Mouse (Mus musculus): Measurements from ENCODE around the gene Ino80b. TPM values are rescaled to one million over a fixed set of nuclear protein-coding genes. Genes with fewer than 3 reads are reported as not detected.

Gene Ino80b
- total and polyA plus RNA-seq, 2 experiments from 2014 or later = 14.8 to 31.0 TPM

DNA sequence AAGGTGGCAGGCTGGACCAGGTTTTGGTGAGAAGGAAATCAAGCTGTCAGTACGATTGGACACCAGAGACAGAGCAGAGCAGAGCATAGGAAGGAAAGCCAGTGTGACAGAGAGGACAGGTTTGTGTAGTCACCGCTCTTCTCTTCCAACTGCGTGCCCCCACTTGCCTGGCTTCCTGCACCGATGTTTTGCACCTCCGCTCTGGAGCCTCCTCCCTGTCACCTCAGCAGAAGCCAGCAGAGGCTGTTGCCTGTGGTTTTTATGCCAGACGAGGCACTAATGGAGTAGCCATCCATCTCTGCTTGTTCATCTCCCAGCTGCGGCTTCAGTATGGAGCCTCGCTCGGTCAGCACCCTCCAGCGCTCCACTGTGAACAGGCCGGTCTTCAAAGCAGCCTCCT, 17.7 kb upstream of the Ino80b start:
- Histone ChIP-seq H3K4me3 (ENCODE audit: low read length) (no peak overlapping the region), H3K4me1 (ENCODE audit: insufficient read depth, low read length) (peaks cover 9% of the 10 kb centered on the region; the same call in 1 of the 2 replicates), H3K27ac (peak overlapping the region; percentile 11; the same call in 1 of the 2 replicates), H3K27me3 (ENCODE audit: insufficient read depth, low read length) (no peaks in the 10 kb centered on the region), H3K4me2 (ENCODE audit: low read depth, low read length) (peak overlapping the region; percentile 65), H3K36me3 (ENCODE audit: insufficient read depth, low read length) (no peaks in the 10 kb centered on the region), H3K9ac (replicated peaks; ENCODE audit: low read length) (no peak overlapping the region; the same call in 1 of the 2 replicates), H3K9me3 (ENCODE audit: low read length) (no peaks in the 10 kb centered on the region)
- DNase-seq (ENCODE audit: low spot score) (no peak), ATAC-seq (no peak)
- WGBS = 38% methylated on average over 11 of the region's 11 CpGs
- no peak for TF ChIP-seq CTCF (IDR thresholded peaks at IDR 0.05; ENCODE audit: low read depth)

DNA sequence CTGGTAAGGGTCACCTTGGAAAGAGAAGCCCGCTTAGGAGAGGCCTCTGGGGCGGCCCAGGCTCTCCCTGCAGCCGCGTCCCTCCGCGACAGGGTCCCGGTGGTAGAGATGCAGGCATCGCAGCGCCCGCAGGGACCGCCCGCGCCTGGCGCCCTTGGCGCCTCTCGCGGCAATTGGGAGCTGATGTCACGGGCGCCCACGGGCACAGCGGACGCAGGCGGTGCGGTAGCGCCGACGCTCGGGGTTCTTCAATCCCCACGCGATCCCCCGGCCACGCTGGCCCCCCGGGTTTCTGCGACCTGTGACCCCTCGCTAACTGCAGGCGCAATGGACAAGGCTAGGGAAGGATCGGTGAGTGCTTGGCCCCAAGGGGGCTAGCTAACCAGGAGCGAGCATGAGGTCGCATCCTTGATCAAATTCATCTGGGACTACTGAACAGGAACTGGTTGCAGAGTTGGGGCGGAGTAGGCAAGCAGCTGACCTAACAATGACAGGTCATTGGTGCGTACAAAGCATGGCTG, 17.0 kb upstream of the Ino80b start:
- Histone ChIP-seq H3K27me3 (ENCODE audit: insufficient read depth, low read length) (no peaks in the 10 kb centered on the region), H3K4me3 (ENCODE audit: low read length) (peak overlapping the region; percentile 35), H3K4me2 (ENCODE audit: low read depth, low read length) (peak overlapping the region; percentile 65), H3K9me3 (ENCODE audit: low read length) (no peaks in the 10 kb centered on the region), H3K36me3 (ENCODE audit: insufficient read depth, low read length) (no peaks in the 10 kb centered on the region), H3K27ac (peak overlapping the region; percentile 60; the same call in 1 of the 2 replicates), H3K9ac (replicated peaks; ENCODE audit: low read length) (peak overlapping the region; percentile 59), H3K4me1 (ENCODE audit: insufficient read depth, low read length) (peaks cover 12% of the 10 kb centered on the region; the same call in 1 of the 2 replicates)
- no peak for TF ChIP-seq CTCF (IDR thresholded peaks at IDR 0.05; ENCODE audit: low read depth)
- 3% methylated on average over 41 of the region's 41 CpGs for WGBS
- ATAC-seq (peak; percentile 42), DNase-seq (ENCODE audit: low spot score) (peak; percentile 50)

DNA sequence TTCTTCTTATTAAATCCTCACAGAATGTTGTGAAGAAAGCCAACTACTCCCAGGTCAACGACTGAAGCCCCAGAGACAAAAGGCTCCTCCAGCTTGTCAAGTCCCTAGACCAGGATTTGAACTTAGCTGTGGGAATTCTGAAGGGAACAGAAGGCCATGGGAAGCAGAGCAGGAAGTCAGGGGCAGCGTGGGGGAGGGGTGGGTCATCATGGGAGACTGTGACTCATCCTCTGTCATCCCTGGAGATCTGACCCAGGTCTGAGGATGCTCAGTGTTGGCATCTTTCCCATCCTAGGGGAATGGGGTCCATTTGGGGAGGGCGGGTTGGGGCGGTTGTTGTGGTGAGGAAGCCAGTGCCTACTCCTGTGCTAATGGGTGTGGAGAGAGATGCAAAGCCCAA, 16.4 kb upstream of the Ino80b start:
- DNase-seq (ENCODE audit: low spot score) (no peak), ATAC-seq (no peak; the same call in 1 of the 2 replicates)
- H3K27me3 ChIP-seq (ENCODE audit: insufficient read depth, low read length) = no peaks in the 10 kb centered on the region
- no peaks in the 10 kb centered on the region for H3K9me3 ChIP-seq (ENCODE audit: low read length)
- H3K27ac ChIP-seq = peak overlapping the region; percentile 60; the same call in 1 of the 2 replicates
- no peaks in the 10 kb centered on the region for H3K36me3 ChIP-seq (ENCODE audit: insufficient read depth, low read length)
- no peak for TF ChIP-seq CTCF (IDR thresholded peaks at IDR 0.05; ENCODE audit: low read depth)
- H3K4me2 ChIP-seq (ENCODE audit: low read depth, low read length) = peak overlapping the region; percentile 65
- H3K4me3 ChIP-seq (ENCODE audit: low read length) = peak overlapping the region; percentile 35; the same call in 1 of the 2 replicates
- WGBS = 36% methylated on average over 4 of the region's 4 CpGs
- peak overlapping the region; percentile 59 for H3K9ac ChIP-seq (replicated peaks; ENCODE audit: low read length)
- peaks cover 12% of the 10 kb centered on the region; the same call in 1 of the 2 replicates for H3K4me1 ChIP-seq (ENCODE audit: insufficient read depth, low read length)

DNA sequence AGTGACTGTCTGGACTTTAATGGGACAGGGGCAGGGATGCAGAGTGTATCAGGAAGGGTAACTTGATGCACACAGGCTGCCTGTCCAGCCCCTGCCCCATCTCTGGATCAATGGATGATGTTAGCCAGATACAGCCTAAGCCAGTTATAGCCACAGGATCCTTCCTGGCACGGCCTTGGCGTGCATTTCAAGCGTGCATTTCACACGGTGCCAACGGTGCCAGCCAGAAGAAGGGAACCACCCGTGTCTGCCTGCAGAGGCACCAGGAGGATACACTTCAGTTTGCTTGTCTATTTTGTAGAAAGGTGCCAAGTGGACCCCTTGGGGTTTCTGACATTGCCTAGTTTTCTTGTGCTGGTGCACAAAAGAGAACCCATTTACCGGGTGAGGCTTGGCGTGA, 14.8 kb upstream of the Ino80b start:
- no peak for TF ChIP-seq CTCF (IDR thresholded peaks at IDR 0.05; ENCODE audit: low read depth)
- WGBS = 67% methylated on average over 8 of the region's 8 CpGs

DNA sequence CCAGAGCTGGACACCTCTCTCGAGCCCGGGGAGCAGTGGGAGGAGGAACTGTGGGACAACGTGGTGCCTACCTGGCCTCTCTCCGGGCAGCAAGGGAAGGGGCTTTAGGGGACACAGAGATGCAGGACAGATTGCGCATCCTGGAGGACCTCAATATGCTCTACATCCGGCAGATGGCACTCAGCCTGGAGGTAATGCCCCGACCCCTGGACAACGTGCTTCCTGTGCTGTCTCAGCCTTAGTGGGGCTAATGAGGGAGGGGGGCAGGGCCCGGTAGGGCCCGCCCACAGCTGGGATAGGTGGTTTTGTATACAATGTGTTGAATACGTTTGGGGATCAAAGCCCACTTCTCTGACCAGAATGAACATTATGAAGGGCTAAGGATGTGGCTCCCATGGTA, 12.8 kb upstream of the Ino80b start:
- Histone ChIP-seq H3K4me3 (ENCODE audit: low read length) (peak overlapping the region; percentile 28), H3K9ac (replicated peaks; ENCODE audit: low read length) (no peak overlapping the region), H3K27me3 (ENCODE audit: insufficient read depth, low read length) (no peaks in the 10 kb centered on the region), H3K9me3 (ENCODE audit: low read length) (no peaks in the 10 kb centered on the region), H3K36me3 (ENCODE audit: insufficient read depth, low read length) (no peaks in the 10 kb centered on the region), H3K27ac (peak overlapping the region; percentile 89), H3K4me2 (ENCODE audit: low read depth, low read length) (peak overlapping the region; percentile 55), H3K4me1 (ENCODE audit: insufficient read depth, low read length) (peaks cover 18% of the 10 kb centered on the region; the same call in 1 of the 2 replicates)
- DNase-seq (ENCODE audit: low spot score) = peak; percentile 46
- peak; percentile 32; the same call in 1 of the 2 replicates for TF ChIP-seq CTCF (IDR thresholded peaks at IDR 0.05; ENCODE audit: low read depth)
- WGBS = 5% methylated on average over 11 of the region's 11 CpGs
- peak; percentile 46; the same call in 1 of the 2 replicates for ATAC-seq

More for the DNA sequence above, 14.8 kb upstream of the Ino80b start:
- H3K27ac ChIP-seq = no peak overlapping the region
- H3K9ac ChIP-seq (replicated peaks; ENCODE audit: low read length) = no peak overlapping the region
- H3K4me2 ChIP-seq (ENCODE audit: low read depth, low read length) = no peak overlapping the region
- H3K9me3 ChIP-seq (ENCODE audit: low read length) = no peaks in the 10 kb centered on the region
- H3K4me3 ChIP-seq (ENCODE audit: low read length) = no peak overlapping the region
- H3K4me1 ChIP-seq (ENCODE audit: insufficient read depth, low read length) = peaks cover 18% of the 10 kb centered on the region; the same call in 1 of the 2 replicates
- ATAC-seq (no peak), DNase-seq (ENCODE audit: low spot score) (no peak)
- no peaks in the 10 kb centered on the region for H3K27me3 ChIP-seq (ENCODE audit: insufficient read depth, low read length)
- H3K36me3 ChIP-seq (ENCODE audit: insufficient read depth, low read length) = no peaks in the 10 kb centered on the region

DNA sequence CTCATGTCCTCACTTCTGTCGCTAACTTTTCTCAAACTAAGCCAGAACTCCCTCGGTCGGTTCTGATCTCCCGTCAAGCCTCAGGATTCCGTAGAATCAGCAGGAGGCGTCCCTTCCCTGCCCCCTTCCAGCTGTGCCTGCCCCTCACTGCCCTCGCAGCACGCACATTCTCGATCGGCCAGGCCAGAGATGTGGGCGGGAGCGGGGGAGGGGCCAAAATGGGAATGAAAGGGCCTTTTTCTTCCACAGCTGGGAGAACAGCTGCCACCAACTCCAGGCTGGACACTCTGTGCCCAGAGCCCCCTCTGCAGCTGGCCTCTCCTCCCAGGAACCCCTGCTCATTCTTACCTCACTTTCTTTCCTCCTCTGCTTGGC, 12.3 kb upstream of the Ino80b start:
- no peaks in the 10 kb centered on the region for H3K27me3 ChIP-seq (ENCODE audit: insufficient read depth, low read length)
- H3K27ac ChIP-seq = peak overlapping the region; percentile 89
- peak; percentile 3; the same call in 1 of the 2 replicates for TF ChIP-seq CTCF (IDR thresholded peaks at IDR 0.05; ENCODE audit: low read depth)
- DNase-seq (ENCODE audit: low spot score) (peak; percentile 68), ATAC-seq (peak; percentile 54)
- H3K4me1 ChIP-seq (ENCODE audit: insufficient read depth, low read length) = peaks cover 18% of the 10 kb centered on the region; the same call in 1 of the 2 replicates
- H3K9ac ChIP-seq (replicated peaks; ENCODE audit: low read length) = peak overlapping the region; percentile 46
- no peaks in the 10 kb centered on the region for H3K36me3 ChIP-seq (ENCODE audit: insufficient read depth, low read length)
- no peaks in the 10 kb centered on the region for H3K9me3 ChIP-seq (ENCODE audit: low read length)
- WGBS = 3% methylated on average over 12 of the region's 12 CpGs
- peak overlapping the region; percentile 55 for H3K4me2 ChIP-seq (ENCODE audit: low read depth, low read length)
- H3K4me3 ChIP-seq (ENCODE audit: low read length) = peak overlapping the region; percentile 28
